Mouse (Mus musculus) heart, embryonic 16.5 days (tissue): ENCODE data around the gene Rbm47. TPM values are rescaled to one million over a fixed set of nuclear protein-coding genes. Genes with fewer than 3 reads are reported as not detected.

ENCODE experiments used
- ATAC-seq: fragments of 200-750 bp; cut with Nextera tagmentation; replicated peaks from 2 replicates; pipeline ENCODE4 v1.8.0; 2017; ENCODE audit warnings: moderate number of reproducible peaks; ENCODE audit not compliant: insufficient read depth, low FRiP score; ENCODE audit errors: extremely low read depth
- H3K27ac ChIP-seq: fragments of 300-500 bp; sonication (generic); 2 replicates; pipeline ENCODE4 v1.5.1; 2014; ENCODE audit warnings: mild to moderate bottlenecking, low read length, control low read depth, moderate library complexity
- H3K27me3 ChIP-seq: fragments of 300-500 bp; sonication (generic); 2 replicates; pipeline ENCODE4 v1.6.1; 2014; ENCODE audit warnings: low read length, mixed read lengths; ENCODE audit not compliant: control insufficient read depth, insufficient read depth
- H3K36me3 ChIP-seq: fragments of 300-500 bp; sonication (generic); 2 replicates; pipeline ENCODE4 v1.6.1; 2014; ENCODE audit not compliant: control insufficient read depth, insufficient read depth
- H3K4me1 ChIP-seq: fragments of 300-500 bp; sonication (generic); 2 replicates; pipeline ENCODE4 v1.6.1; 2014; ENCODE audit warnings: low read length, mixed read lengths; ENCODE audit not compliant: control insufficient read depth, insufficient read depth
- H3K4me2 ChIP-seq: fragments of 300-500 bp; sonication (generic); 2 replicates; pipeline ENCODE4 v1.6.1; 2014; ENCODE audit warnings: low read depth, mild to moderate bottlenecking, control low read depth, low read length
- H3K4me3 ChIP-seq: fragments of 300-500 bp; sonication (generic); 2 replicates; pipeline ENCODE4 v1.5.1; 2014; ENCODE audit warnings: mild to moderate bottlenecking, control low read depth, low read length
- H3K9ac ChIP-seq: fragments of 300-500 bp; sonication (generic); 2 replicates; pipeline ENCODE4 v1.6.1; 2014; ENCODE audit warnings: low read length, control low read depth
- H3K9me3 ChIP-seq: fragments of 300-500 bp; sonication (generic); replicated peaks from 2 replicates; pipeline ENCODE4 v1.6.1; 2016; ENCODE audit warnings: low read length; ENCODE audit not compliant: control insufficient read depth
- WGBS: fragments of 180-500 bp; shearing (Covaris S2); extraction: QIAGEN DNeasy Blood & Tissue Kit; methylation state at CpG from one replicate; pipeline ENCODE4 v1.1.7; 2014; 5-methylcytosine and 5-hydroxymethylcytosine counted together
- polyA plus RNA-seq: library from polyadenylated mRNA; unstranded; fragments of >200 nt; fragmentation: Nextera tagmentation; extraction: Ambion mirVana; gene quantifications from 2 replicates; pipeline ENCODE4 v1.2.1, GENCODE M21; 2015

Rbm47 gene
- polyA plus RNA-seq, 1 experiment from 2014 or later: 6.0 TPM

- Histone ChIP-seq H3K4me1 (no peaks in the 10 kb centered on the region), H3K4me3 (no peak overlapping the region), H3K36me3 (no peaks in the 10 kb centered on the region), H3K27me3 (no peaks in the 10 kb centered on the region), H3K9me3 (no peaks in the 10 kb centered on the region), H3K27ac (no peak overlapping the region), H3K9ac (no peak overlapping the region), H3K4me2 (no peak overlapping the region)
- ATAC-seq: no peak
- 75% methylated on average over 9 of the region's 9 CpGs for WGBS
These were observed 48.0 kb downstream of the Rbm47 start for GRCm38 (mm10) chr5:66124931-66125330.

- Histone ChIP-seq H3K4me1 (no peaks in the 10 kb centered on the region), H3K4me3 (no peak overlapping the region), H3K27ac (no peak overlapping the region), H3K9ac (no peak overlapping the region), H3K4me2 (no peak overlapping the region), H3K36me3 (no peaks in the 10 kb centered on the region), H3K9me3 (no peaks in the 10 kb centered on the region), H3K27me3 (no peaks in the 10 kb centered on the region)
- ATAC-seq: no peak
- 72% methylated on average over 4 of the region's 4 CpGs for WGBS
These were observed 48.9 kb downstream of the Rbm47 start for GRCm38 (mm10) chr5:66124089-66124400.

GRCm38 (mm10) chr5:66123295-66124088 lies 49.4 kb downstream of the Rbm47 start:
- Histone ChIP-seq H3K9me3 (no peaks in the 10 kb centered on the region), H3K27me3 (no peaks in the 10 kb centered on the region), H3K27ac (no peak overlapping the region), H3K9ac (no peak overlapping the region), H3K36me3 (no peaks in the 10 kb centered on the region), H3K4me3 (no peak overlapping the region), H3K4me2 (no peak overlapping the region), H3K4me1 (no peaks in the 10 kb centered on the region)
- WGBS: 86% methylated on average over 12 of the region's 12 CpGs
- no peak for ATAC-seq

GRCm38 (mm10) chr5:66121255-66121654 lies 51.7 kb downstream of the Rbm47 start:
- Histone ChIP-seq H3K4me3 (no peak overlapping the region), H3K4me1 (no peaks in the 10 kb centered on the region), H3K36me3 (no peaks in the 10 kb centered on the region), H3K9ac (no peak overlapping the region), H3K9me3 (no peaks in the 10 kb centered on the region), H3K27me3 (no peaks in the 10 kb centered on the region), H3K27ac (no peak overlapping the region), H3K4me2 (no peak overlapping the region)
- no peak for ATAC-seq

GRCm38 (mm10) chr5:66114751-66115150 lies 58.2 kb downstream of the Rbm47 start:
- H3K36me3 ChIP-seq: no peaks in the 10 kb centered on the region
- H3K27ac ChIP-seq: no peak overlapping the region
- no peaks in the 10 kb centered on the region for H3K27me3 ChIP-seq
- WGBS: 81% methylated on average over 14 of the region's 14 CpGs
- ATAC-seq: no peak
- no peak overlapping the region for H3K4me2 ChIP-seq
- H3K9me3 ChIP-seq: no peaks in the 10 kb centered on the region
- H3K9ac ChIP-seq: no peak overlapping the region
- H3K4me1 ChIP-seq: no peaks in the 10 kb centered on the region; the same call in 1 of the 2 replicates
- no peak overlapping the region for H3K4me3 ChIP-seq

GRCm38 (mm10) chr5:66114208-66114607 lies 58.7 kb downstream of the Rbm47 start:
- no peak for ATAC-seq
- no peak overlapping the region for H3K4me2 ChIP-seq
- H3K9me3 ChIP-seq: no peaks in the 10 kb centered on the region
- no peak overlapping the region for H3K27ac ChIP-seq
- no peaks in the 10 kb centered on the region for H3K36me3 ChIP-seq
- no peak overlapping the region for H3K9ac ChIP-seq
- no peaks in the 10 kb centered on the region; the same call in 1 of the 2 replicates for H3K4me1 ChIP-seq
- 66% methylated on average over 6 of the region's 6 CpGs for WGBS
- no peak overlapping the region for H3K4me3 ChIP-seq
- H3K27me3 ChIP-seq: no peaks in the 10 kb centered on the region

GRCm38 (mm10) chr5:66112059-66112458 lies 60.9 kb downstream of the Rbm47 start:
- Histone ChIP-seq H3K4me1 (no peaks in the 10 kb centered on the region; the same call in 1 of the 2 replicates), H3K27ac (no peak overlapping the region), H3K27me3 (no peaks in the 10 kb centered on the region), H3K9ac (no peak overlapping the region), H3K36me3 (no peaks in the 10 kb centered on the region), H3K4me2 (no peak overlapping the region), H3K4me3 (no peak overlapping the region), H3K9me3 (no peaks in the 10 kb centered on the region)
- WGBS: 47% methylated on average over 8 of the region's 8 CpGs
- peak; percentile 55 for ATAC-seq

- Histone ChIP-seq H3K36me3 (no peaks in the 10 kb centered on the region), H3K27ac (no peak overlapping the region), H3K9me3 (no peaks in the 10 kb centered on the region), H3K9ac (no peak overlapping the region), H3K4me2 (no peak overlapping the region), H3K27me3 (no peaks in the 10 kb centered on the region), H3K4me3 (no peak overlapping the region), H3K4me1 (no peaks in the 10 kb centered on the region)
- 81% methylated on average over 9 of the region's 9 CpGs for WGBS
- ATAC-seq: no peak
These were observed 66.5 kb downstream of the Rbm47 start for GRCm38 (mm10) chr5:66106372-66106771.

- Histone ChIP-seq H3K4me3 (no peak overlapping the region), H3K36me3 (no peaks in the 10 kb centered on the region), H3K9ac (no peak overlapping the region), H3K4me1 (no peaks in the 10 kb centered on the region), H3K4me2 (no peak overlapping the region), H3K9me3 (no peaks in the 10 kb centered on the region), H3K27ac (no peak overlapping the region), H3K27me3 (no peaks in the 10 kb centered on the region)
- no peak for ATAC-seq
- 75% methylated on average over 7 of the region's 7 CpGs for WGBS
These were observed 67.0 kb downstream of the Rbm47 start for GRCm38 (mm10) chr5:66105946-66106345.
